Mouse (Mus musculus) G1E (cell line): ENCODE measurements around the gene Hspa4l.

ENCODE experiments used
- CTCF ChIP-seq: IDR thresholded peaks from 2 replicates; pipeline ENCODE4 v1.5.1; 2012; ENCODE audit warnings: low read depth, low read length, inconsistent platforms, mixed read lengths
- GATA1 ChIP-seq: IDR thresholded peaks from 2 replicates; pipeline ENCODE4 v1.6.1; 2012; ENCODE audit warnings: borderline replicate concordance, low read length, inconsistent platforms, mixed read lengths
- GATA2 ChIP-seq: IDR thresholded peaks from 2 replicates; pipeline ENCODE4 v1.6.1; 2012; ENCODE audit warnings: low read depth, low read length, inconsistent platforms, borderline replicate concordance
- POLR2AphosphoS5 ChIP-seq: IDR thresholded peaks from 2 replicates; pipeline ENCODE4 v1.6.1; 2012; ENCODE audit warnings: low read depth, low read length, inconsistent platforms; ENCODE audit not compliant: insufficient replicate concordance
- TAL1 ChIP-seq: conservative IDR thresholded peaks from 2 replicates; pipeline ENCODE4 v1.6.1; 2012; ENCODE audit warnings: low read depth, low read length, inconsistent platforms, mixed read lengths

DNA sequence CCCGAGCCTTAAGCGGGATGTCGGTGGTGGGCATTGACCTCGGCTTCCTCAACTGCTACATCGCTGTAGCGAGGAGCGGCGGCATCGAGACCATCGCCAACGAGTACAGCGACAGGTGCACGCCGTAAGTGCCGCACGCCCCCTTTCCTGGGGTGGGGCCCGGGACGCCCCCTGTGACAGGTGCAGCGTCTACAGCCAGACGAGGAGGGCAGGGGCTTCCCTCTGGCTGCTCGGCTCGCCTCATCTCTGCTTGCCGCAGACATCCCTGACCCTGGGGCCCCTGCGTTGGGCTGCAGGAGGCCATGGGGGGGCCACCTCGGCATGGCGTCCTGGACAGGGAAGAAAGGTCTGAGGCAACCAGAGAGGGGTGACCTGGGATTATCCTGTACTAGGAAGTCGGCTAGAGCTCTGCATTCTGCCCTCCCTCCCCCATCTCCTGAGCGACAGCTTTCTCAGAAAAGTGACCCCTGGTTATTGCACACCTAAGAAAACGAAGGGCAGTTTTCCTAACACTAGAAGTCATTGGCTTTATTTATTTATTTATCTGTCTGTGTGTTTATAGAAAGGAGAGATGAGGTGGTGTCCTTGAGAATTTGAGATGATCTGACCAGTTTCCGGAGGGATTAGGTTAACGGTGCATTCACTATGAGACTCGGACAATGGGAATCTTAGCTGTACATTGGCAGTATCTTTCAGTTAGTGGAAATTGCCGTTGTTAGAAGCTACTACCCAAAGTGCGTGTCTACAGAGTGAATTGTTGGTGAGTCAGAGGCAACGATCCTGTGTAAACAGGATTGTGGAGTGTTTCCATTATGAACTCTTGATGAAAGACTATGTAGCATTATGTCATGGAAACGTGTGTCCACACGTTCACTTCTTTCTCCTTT is 1.6 kb downstream of the Hspa4l start:
- no peak for TF ChIP-seq CTCF
- no peak for TF ChIP-seq TAL1
- no peak for TF ChIP-seq GATA1
- no peak for TF ChIP-seq GATA2
- no peak for TF ChIP-seq POLR2AphosphoS5
